Mouse (Mus musculus) frontal cortex, postnatal 36 days (tissue): ENCODE measurements around the gene Ece2.

Experiments used
- DNase-seq, 2 experiments: peaks; one replicate each; pipeline ENCODE4 v3.0.0; 2022; ENCODE audit warnings: low spot score in 2 of 2

Ece2 gene

DNA sequence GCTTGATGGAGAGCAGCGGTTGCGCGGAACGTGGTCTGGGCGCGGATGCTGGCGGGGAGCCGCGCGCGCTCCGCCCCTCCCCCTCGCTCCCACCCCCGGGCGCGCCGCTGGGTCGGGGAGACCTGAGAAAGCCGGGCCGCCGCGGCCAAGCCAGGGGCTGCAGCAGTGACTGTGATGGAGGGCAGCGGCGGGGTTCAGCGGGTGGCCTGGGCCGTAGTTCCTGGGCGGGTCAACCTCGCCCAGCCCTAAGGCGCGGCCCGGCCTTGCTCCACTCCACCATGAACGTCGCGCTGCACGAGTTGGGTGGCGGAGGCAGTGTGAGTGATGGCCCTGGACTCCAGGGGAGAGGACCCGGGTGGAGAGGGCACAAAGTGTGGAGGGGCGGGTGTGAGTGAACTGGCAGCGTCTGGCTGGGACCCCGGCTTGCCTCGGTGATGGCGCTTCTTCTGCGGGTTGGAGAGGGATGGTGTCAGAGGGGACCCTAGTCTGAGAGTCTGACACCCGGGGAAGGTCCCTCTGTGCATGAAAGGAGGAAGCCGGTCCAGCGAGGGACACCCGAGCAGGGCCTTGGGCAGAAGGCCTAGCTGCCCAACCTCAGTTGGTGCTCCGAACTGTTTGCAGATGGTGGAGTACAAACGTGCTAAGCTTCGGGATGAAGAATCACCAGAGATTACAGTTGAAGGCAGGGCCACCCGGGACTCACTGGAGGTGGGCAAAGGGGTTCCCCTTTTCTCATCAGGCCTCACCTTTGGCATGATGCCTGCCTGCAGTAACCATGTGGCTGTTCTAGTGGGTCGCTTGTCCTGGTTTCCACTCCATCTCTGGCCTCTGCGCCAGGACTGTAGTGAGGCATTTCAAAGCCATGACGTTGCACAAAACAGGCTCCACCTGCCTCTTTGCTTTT is at the start of gene Ece2:
Ece2 (plus strand) TSS at position 98 of the 904 bp plus-strand sequence.
- DNase-seq, result peak in 1 of 2 experiments; percentile 13

GRCm38 (mm10) chr16:20589366-20589938 is 40.2 kb upstream of the Ece2 start, which contains the start of gene Vwa5b2:
Gene Vwa5b2, plus strand, starts transcription at chr16:20589471.
- peak; percentile 45 to 55 for DNase-seq

- DNase-seq, result peak; percentile 59 to 66
Observed at GRCm38 (mm10) chr16:20589939-20590679, 39.5 kb upstream of the Ece2 start.

GRCm38 (mm10) chr16:20590680-20591038 is 39.0 kb upstream of the Ece2 start:
- no peak for DNase-seq

GRCm38 (mm10) chr16:20591076-20591705 is 38.4 kb upstream of the Ece2 start:
- DNase-seq, result no peak

- no peak for DNase-seq
Observed at GRCm38 (mm10) chr16:20595060-20595673, 34.5 kb upstream of the Ece2 start.

- DNase-seq, result no peak
Observed at GRCm38 (mm10) chr16:20595737-20596136, 33.9 kb upstream of the Ece2 start.

DNA sequence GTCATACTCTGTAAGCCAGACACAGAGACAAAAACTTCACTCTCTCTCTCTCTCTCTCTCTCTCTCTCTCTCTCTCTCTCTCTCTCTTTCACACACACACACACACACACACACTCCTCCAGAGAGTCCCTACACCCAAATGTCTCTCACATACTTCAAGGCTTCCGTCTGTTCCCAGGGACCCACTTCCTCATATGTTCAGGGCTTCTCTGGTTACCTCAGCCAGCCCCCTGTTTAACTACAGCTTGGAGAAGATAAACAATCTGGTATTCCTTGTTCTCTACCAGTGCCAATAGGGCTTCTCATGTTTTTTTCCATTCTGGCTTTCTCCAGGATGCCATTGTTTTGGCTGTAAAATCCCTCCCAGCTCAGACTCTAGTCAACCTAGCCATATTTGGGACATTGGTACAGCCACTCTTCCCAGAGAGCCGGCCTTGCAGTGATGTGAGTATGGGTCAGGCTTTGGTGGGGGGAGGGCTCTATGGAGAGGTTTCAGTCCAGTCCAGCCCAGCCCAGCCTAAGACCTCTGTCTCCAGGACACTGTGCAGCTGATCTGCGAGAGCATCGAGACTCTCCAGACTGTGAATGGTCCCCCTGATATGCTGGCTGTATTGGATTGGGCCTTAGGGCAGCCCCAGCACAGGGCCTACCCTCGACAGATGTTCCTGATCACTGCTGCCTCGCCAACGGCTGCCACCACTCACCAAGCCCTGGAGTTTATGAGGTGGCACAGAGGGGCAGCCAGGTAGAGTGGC is 32.8 kb upstream of the Ece2 start:
- no peak for DNase-seq

- no peak for DNase-seq
Observed at GRCm38 (mm10) chr16:20600511-20600910, 29.1 kb upstream of the Ece2 start.

DNA sequence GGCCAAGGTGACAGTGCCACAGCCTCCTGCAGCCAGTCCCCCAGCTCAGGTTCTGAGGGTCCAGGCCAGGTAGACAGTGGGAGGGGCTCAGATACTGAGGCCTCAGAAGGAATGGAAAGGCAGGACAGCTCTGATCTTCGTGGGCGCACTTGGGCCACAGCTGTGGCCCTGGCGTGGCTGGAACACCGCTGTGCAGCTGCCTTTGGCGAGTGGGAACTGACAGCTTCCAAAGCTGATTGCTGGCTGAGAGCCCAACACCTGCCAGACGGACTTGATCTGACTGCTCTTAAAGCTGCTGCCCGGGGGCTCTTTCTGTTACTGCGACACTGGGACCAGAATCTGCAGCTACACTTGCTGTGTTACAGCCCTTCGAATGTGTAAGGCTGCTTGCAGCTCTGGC is 24.9 kb upstream of the Ece2 start:
- DNase-seq, result no peak

DNA sequence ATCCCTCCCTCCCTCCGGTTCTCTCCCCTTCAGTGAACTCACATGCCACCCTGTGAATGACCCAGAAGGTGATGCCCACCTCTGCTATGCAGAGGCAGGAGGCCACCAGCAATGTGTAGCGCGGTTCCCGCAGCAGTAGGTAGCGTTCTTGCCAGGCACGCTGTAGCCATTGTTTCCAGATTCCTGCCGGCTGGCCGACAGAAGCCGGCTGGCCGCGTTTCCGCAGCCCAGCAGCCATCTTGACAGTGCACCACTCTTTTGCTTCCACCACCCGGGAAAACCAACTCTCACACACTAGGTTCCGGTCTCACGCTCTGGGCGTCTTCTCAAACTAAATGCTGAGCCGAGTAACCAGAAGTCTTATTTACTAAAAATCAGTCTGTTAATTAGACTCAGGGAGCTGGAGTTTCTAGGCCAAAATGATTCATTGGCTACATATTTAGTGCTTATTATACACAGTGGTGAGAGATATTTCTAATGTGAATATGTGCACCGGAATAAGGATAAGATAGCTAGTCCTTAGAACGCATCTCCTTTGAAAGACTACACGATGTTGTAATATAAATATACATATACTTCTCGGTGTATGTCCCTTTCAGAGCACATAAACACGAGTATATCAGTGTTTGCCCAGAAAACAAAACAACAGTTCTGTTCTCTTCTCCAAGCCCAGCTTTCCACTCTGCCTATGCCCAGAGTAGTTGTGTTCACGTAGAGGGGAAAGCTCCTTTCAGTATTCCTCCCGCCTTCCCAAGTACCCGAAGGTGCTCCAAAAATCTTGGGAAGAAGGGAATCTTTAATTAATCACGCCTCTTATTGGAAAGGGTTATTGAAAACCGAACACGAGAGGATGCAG is 18.9 kb upstream of the Ece2 start:
- DNase-seq, result peak; percentile 77 to 83

GRCm38 (mm10) chr16:20611357-20612227 is 18.0 kb upstream of the Ece2 start, which contains the start of the genes Eef1akmt4, Gm49333 and Alg3:
Gene Eef1akmt4, plus strand, starts transcription at chr16:20611593.
Gene Gm49333, plus strand, starts transcription at chr16:20611610.
Gene Alg3, minus strand, starts transcription at chr16:20611735.
- peak; percentile 68 to 76 for DNase-seq

GRCm38 (mm10) chr16:20619541-20620398 is 9.9 kb upstream of the Ece2 start:
- no peak for DNase-seq

GRCm38 (mm10) chr16:20620399-20620735 is 9.3 kb upstream of the Ece2 start:
- DNase-seq, result no peak

- no peak for DNase-seq
Observed at GRCm38 (mm10) chr16:20620751-20621190, 8.9 kb upstream of the Ece2 start.

GRCm38 (mm10) chr16:20621191-20621990 is 8.2 kb upstream of the Ece2 start, which contains the start of gene Camk2n2:
Gene Camk2n2, minus strand, starts transcription at chr16:20621287.
- DNase-seq, result peak in 1 of 2 experiments; percentile 39
